Mouse (Mus musculus) ES-E14 (cell line): Measurements from ENCODE around the gene Mgmt. TPM values are rescaled to one million over a fixed set of nuclear protein-coding genes. Genes with fewer than 3 reads are reported as not detected.

Source experiments
- DNase-seq: peaks from one replicate; pipeline ENCODE4 v3.0.0-alpha.2; 2013; ENCODE audit warnings: low read depth, low spot score
- H3K27ac ChIP-seq: 2 replicates; pipeline ENCODE4 v1.5.1; 2012; ENCODE audit warnings: low read depth, mild to moderate bottlenecking, low read length, moderate library complexity, mixed read lengths; ENCODE audit not compliant: poor library complexity, insufficient read depth, severe bottlenecking
- H3K36me3 ChIP-seq: 2 replicates; pipeline ENCODE4 v1.6.1; 2012; ENCODE audit warnings: mild to moderate bottlenecking, low read length, moderate library complexity, mixed read lengths; ENCODE audit not compliant: control insufficient read depth, poor library complexity, insufficient read depth, severe bottlenecking
- H3K4me1 ChIP-seq, 2 experiments: fragments of 150-350 bp in 1 of 2; sonication (generic) in 1 of 2; 2 replicates each; pipeline ENCODE4 v1.6.1; 2012; ENCODE audit warnings: low read length in 2 of 2, mild to moderate bottlenecking in 1 of 2, mixed read lengths in 1 of 2; ENCODE audit not compliant: control insufficient read depth in 2 of 2, insufficient read depth in 2 of 2, poor library complexity in 1 of 2
- H3K4me3 ChIP-seq, 2 experiments: fragments of 150-350 bp in 1 of 2; sonication (generic) in 1 of 2; 2 replicates each; pipeline ENCODE4 v1.5.1; 2012; ENCODE audit warnings: low read length in 2 of 2, low read depth in 1 of 2, mild to moderate bottlenecking in 1 of 2, mixed read lengths in 1 of 2; ENCODE audit not compliant: insufficient read depth in 1 of 2, poor library complexity in 1 of 2, severe bottlenecking in 1 of 2
- H3K9ac ChIP-seq: 2 replicates; pipeline ENCODE4 v1.6.1; 2012; ENCODE audit warnings: low read depth, mild to moderate bottlenecking, low read length, mixed read lengths; ENCODE audit not compliant: poor library complexity, insufficient read depth, severe bottlenecking
- H3K9me3 ChIP-seq: fragments of 150-350 bp; sonication (generic); 2 replicates; pipeline ENCODE4 v1.6.1; 2012; ENCODE audit warnings: low read depth, mild to moderate bottlenecking, low read length; ENCODE audit not compliant: control insufficient read depth, insufficient read depth
- CHD2 ChIP-seq: IDR thresholded peaks from 2 replicates; pipeline ENCODE4 v1.6.1; 2014; ENCODE audit warnings: mild to moderate bottlenecking, low read depth, low read length, inconsistent platforms
- HCFC1 ChIP-seq: IDR thresholded peaks from 2 replicates; pipeline ENCODE4 v1.6.1; 2012; ENCODE audit warnings: low read length, inconsistent platforms, borderline replicate concordance; ENCODE audit not compliant: insufficient read depth
- MAFK ChIP-seq: IDR thresholded peaks from 2 replicates; pipeline ENCODE4 v1.6.1; 2014; ENCODE audit warnings: mild to moderate bottlenecking, low read depth, low read length, inconsistent platforms; ENCODE audit not compliant: insufficient read depth
- ZC3H11A ChIP-seq: IDR thresholded peaks from 2 replicates; pipeline ENCODE4 v1.6.1; 2012; ENCODE audit warnings: low read depth, mild to moderate bottlenecking, inconsistent platforms, low read length, borderline replicate concordance
- ZNF384 ChIP-seq: IDR thresholded peaks from 2 replicates; pipeline ENCODE4 v1.6.1; 2012; ENCODE audit warnings: low read depth, low read length, inconsistent platforms
- in situ Hi-C, 2 experiments: fragments of 600-800 bp; cut with MboI; formaldehyde crosslinking; loops; one replicate each; pipeline ENCODE4 v1.15.1; 2025; ENCODE audit warnings: low sequenced_read_pairs in 2 of 2, inconsistent platforms in 1 of 2; ENCODE audit not compliant: unreplicated experiment in 2 of 2
- total RNA-seq: library from RNA; depleted of rRNA; stranded (reverse); fragments of 300-350 nt; gene quantifications from 2 replicates; pipeline ENCODE4 v1.2.3, GENCODE M21; 2012

Gene Mgmt
- total RNA-seq, 1 experiment, result 6.4 TPM

GRCm38 (mm10) chr7:137094551-137094950 is 200.1 kb downstream of the Mgmt start:
- Histone ChIP-seq H3K36me3 (no peaks in the 10 kb centered on the region), H3K4me1 (no peaks in the 10 kb centered on the region), H3K27ac (no peak overlapping the region), H3K9me3 (no peaks in the 10 kb centered on the region), H3K9ac (no peak overlapping the region), H3K4me3 (no peak overlapping the region)
- DNase-seq, result no peak
- TF ChIP-seq ZC3H11A (no peak), MAFK (no peak), HCFC1 (no peak), CHD2 (no peak), ZNF384 (no peak)
- in situ Hi-C loops, result no loop called here

GRCm38 (mm10) chr7:137095702-137096101 is 201.3 kb downstream of the Mgmt start:
- no peak overlapping the region for H3K27ac ChIP-seq
- TF ChIP-seq CHD2 (no peak), HCFC1 (no peak), ZC3H11A (no peak), ZNF384 (no peak), MAFK (no peak)
- H3K4me1 ChIP-seq, result no peaks in the 10 kb centered on the region
- in situ Hi-C loops, result no loop called here
- H3K9ac ChIP-seq, result no peak overlapping the region
- no peak overlapping the region for H3K4me3 ChIP-seq
- no peak for DNase-seq
- no peaks in the 10 kb centered on the region for H3K9me3 ChIP-seq
- no peaks in the 10 kb centered on the region for H3K36me3 ChIP-seq

- Histone ChIP-seq H3K9ac (no peak overlapping the region), H3K4me3 (no peak overlapping the region), H3K9me3 (no peaks in the 10 kb centered on the region), H3K36me3 (no peaks in the 10 kb centered on the region), H3K27ac (no peak overlapping the region), H3K4me1 (no peaks in the 10 kb centered on the region)
- no peak for DNase-seq
- TF ChIP-seq ZNF384 (no peak), HCFC1 (no peak), ZC3H11A (no peak), MAFK (no peak), CHD2 (no peak)
- in situ Hi-C loops, result no loop called here
Observed at GRCm38 (mm10) chr7:137099766-137100165, 205.4 kb downstream of the Mgmt start.

- Histone ChIP-seq H3K27ac (no peak overlapping the region), H3K4me1 (no peaks in the 10 kb centered on the region), H3K36me3 (no peaks in the 10 kb centered on the region), H3K9ac (no peak overlapping the region), H3K4me3 (no peak overlapping the region), H3K9me3 (no peaks in the 10 kb centered on the region)
- no peak for DNase-seq
- TF ChIP-seq ZC3H11A (no peak), CHD2 (no peak), MAFK (no peak), HCFC1 (no peak), ZNF384 (no peak)
- in situ Hi-C loops, result no loop called here
Observed at GRCm38 (mm10) chr7:137102606-137103195, 208.3 kb downstream of the Mgmt start.

- no peak overlapping the region for H3K4me3 ChIP-seq
- in situ Hi-C loops, result no loop called here
- H3K4me1 ChIP-seq, result no peaks in the 10 kb centered on the region
- no peaks in the 10 kb centered on the region for H3K36me3 ChIP-seq
- no peak overlapping the region for H3K27ac ChIP-seq
- DNase-seq, result no peak
- H3K9me3 ChIP-seq, result no peaks in the 10 kb centered on the region
- no peak overlapping the region for H3K9ac ChIP-seq
- no peak for TF ChIP-seq ZC3H11A
Observed at GRCm38 (mm10) chr7:137112101-137112500, 217.7 kb downstream of the Mgmt start.
